Mouse (Mus musculus) midbrain, postnatal 0 days (tissue): ENCODE data around the gene Elmsan1. TPM values are rescaled to one million over a fixed set of nuclear protein-coding genes. Genes with fewer than 3 reads are reported as not detected.

Experiments used
- ATAC-seq: fragments of 200-750 bp; cut with Nextera tagmentation; 2 replicates; pipeline ENCODE4 v1.8.0; 2017; ENCODE audit warnings: moderate number of reproducible peaks, mild to moderate bottlenecking, moderate TSS enrichment, moderate library complexity; ENCODE audit not compliant: low FRiP score
- DNase-seq: peaks from one replicate; pipeline ENCODE4 v3.0.0-alpha.2; 2015; ENCODE audit warnings: low spot score
- H3K27ac ChIP-seq: fragments of 300-500 bp; sonication (generic); 2 replicates; pipeline ENCODE4 v1.5.1; 2014; ENCODE audit warnings: low read depth, mild to moderate bottlenecking, low read length, mixed read lengths
- H3K27me3 ChIP-seq: fragments of 300-500 bp; sonication (generic); 2 replicates; pipeline ENCODE4 v1.6.1; 2014; ENCODE audit warnings: low read length, control low read depth, mixed read lengths; ENCODE audit not compliant: insufficient read depth
- H3K36me3 ChIP-seq: fragments of 300-500 bp; sonication (generic); 2 replicates; pipeline ENCODE4 v1.6.1; 2014; ENCODE audit warnings: low read length, control low read depth, mixed read lengths; ENCODE audit not compliant: insufficient read depth
- H3K4me1 ChIP-seq: fragments of 300-500 bp; sonication (generic); 2 replicates; pipeline ENCODE4 v1.6.1; 2014; ENCODE audit warnings: mild to moderate bottlenecking, control low read depth, antibody characterized with exemption, low read length, mixed read lengths; ENCODE audit not compliant: insufficient read depth
- H3K4me2 ChIP-seq: fragments of 300-500 bp; sonication (generic); 2 replicates; pipeline ENCODE4 v1.6.1; 2014; ENCODE audit warnings: low read depth, mild to moderate bottlenecking, low read length, mixed read lengths; ENCODE audit not compliant: poor library complexity, severe bottlenecking
- H3K4me3 ChIP-seq: fragments of 300-500 bp; sonication (generic); 2 replicates; pipeline ENCODE4 v1.5.1; 2014; ENCODE audit warnings: low read depth, mild to moderate bottlenecking, low read length, moderate library complexity
- H3K9ac ChIP-seq: fragments of 300-500 bp; sonication (generic); replicated peaks from 2 replicates; pipeline ENCODE4 v1.6.1; 2014; ENCODE audit warnings: mild to moderate bottlenecking, low read length, moderate library complexity, mixed read lengths; ENCODE audit not compliant: poor library complexity, severe bottlenecking
- H3K9me3 ChIP-seq: fragments of 300-500 bp; sonication (generic); 2 replicates; pipeline ENCODE4 v1.6.1; 2016; ENCODE audit warnings: low read length, control low read depth
- CTCF ChIP-seq: IDR thresholded peaks from 2 replicates; pipeline ENCODE4 v1.5.1; 2016; ENCODE audit warnings: antibody characterized with exemption, mild to moderate bottlenecking
- WGBS: fragments of 180-500 bp; shearing (Covaris S2); extraction: QIAGEN DNeasy Blood & Tissue Kit; methylation state at CpG from one replicate; pipeline ENCODE4 v1.1.7; 2014; 5-methylcytosine and 5-hydroxymethylcytosine counted together
- polyA plus RNA-seq: library from polyadenylated mRNA; unstranded; fragments of >200 nt; fragmentation: Nextera tagmentation; extraction: Ambion mirVana; gene quantifications from 2 replicates; pipeline ENCODE4 v1.2.1, GENCODE M21; 2015
- total RNA-seq: library from RNA; depleted of rRNA; stranded (reverse); fragments of >200 nt; gene quantifications from 2 replicates; pipeline ENCODE4 v1.2.3, GENCODE M21; 2014; rRNA removed

Gene Elmsan1
- total RNA-seq: 8.5 and 15.6 TPM in 2 replicates
- polyA plus RNA-seq: 2.0 and 3.0 TPM in 2 replicates

DNA sequence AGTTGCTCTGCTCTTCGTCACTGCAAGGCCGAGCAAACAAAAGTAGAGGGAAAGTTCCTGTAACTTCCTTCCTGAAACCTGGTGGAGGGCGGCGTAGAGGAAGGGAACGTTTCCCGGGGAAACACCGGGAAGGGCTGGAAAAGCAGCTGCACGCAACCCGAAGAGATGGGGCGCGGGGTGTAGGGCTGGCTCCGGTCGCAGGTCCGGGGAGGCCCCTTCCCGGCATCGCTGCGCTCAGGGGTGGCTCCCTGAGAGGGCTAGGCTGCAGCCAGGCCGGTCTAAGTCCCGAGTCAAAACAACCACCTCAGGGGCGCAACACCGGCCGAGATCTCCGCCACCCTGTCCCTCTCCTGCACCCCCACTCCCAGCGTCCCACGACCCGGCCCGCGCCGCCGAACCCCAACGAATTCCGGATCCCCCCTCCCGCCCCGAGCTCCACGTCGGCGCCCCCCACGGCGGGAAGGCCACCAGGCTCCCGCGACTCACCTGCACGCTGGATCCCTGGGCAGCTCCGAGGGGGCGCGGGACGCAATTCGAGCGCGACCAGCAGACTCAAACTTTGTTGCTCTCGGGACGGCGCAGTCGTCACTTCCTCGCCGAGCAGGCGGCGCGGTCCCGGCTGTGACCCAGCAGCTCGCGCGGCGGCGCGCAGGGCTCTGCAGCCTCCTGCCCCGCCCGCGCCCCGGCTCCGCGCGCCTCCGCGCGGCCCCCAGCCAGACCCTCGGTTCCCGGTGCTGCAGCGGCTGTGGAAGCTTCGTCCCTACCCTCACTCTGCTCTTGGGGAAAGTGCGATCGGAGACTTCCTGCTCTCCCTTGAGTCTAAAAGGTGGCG is at the start of gene Elmsan1:
Elmsan1 (minus strand) TSS at position 593 of the 832 bp plus-strand sequence.
- WGBS: under 1% methylated on average over 65 of the region's 82 CpGs
- H3K9ac ChIP-seq: peak within 1 kb of the TSS; percentile 47
- H3K4me2 ChIP-seq: peak within 1 kb of the TSS; percentile 99
- ATAC-seq (peak; percentile 66), DNase-seq (peak; percentile 69)
- H3K9me3 ChIP-seq: no peaks in the 10 kb centered on the region
- no peaks in the 10 kb centered on the region for H3K36me3 ChIP-seq
- peak within 1 kb of the TSS; percentile 66 for H3K4me3 ChIP-seq
- no peaks in the 10 kb centered on the region for H3K4me1 ChIP-seq
- H3K27me3 ChIP-seq: 0 out of 2 replicates have a peak, but pooled peaks cover 10% of the 10 kb centered on the region
- peak within 1 kb of the TSS; percentile 43; the same call in 1 of the 2 replicates for H3K27ac ChIP-seq
- TF ChIP-seq CTCF: no peak

- ATAC-seq (no peak), DNase-seq (no peak)
- TF ChIP-seq CTCF: no peak
- H3K4me2 ChIP-seq: no peak overlapping the region
- no peak overlapping the region for H3K27ac ChIP-seq
- H3K27me3 ChIP-seq: no peaks in the 10 kb centered on the region
- H3K4me1 ChIP-seq: no peaks in the 10 kb centered on the region
- H3K9me3 ChIP-seq: no peaks in the 10 kb centered on the region
- H3K36me3 ChIP-seq: no peaks in the 10 kb centered on the region
- H3K4me3 ChIP-seq: no peak overlapping the region
- WGBS: 61% methylated on average over 2 of the region's 2 CpGs
- no peak overlapping the region for H3K9ac ChIP-seq
Observed at GRCm38 (mm10) chr12:84267264-84267663, 48.6 kb upstream of the Elmsan1 start.

DNA sequence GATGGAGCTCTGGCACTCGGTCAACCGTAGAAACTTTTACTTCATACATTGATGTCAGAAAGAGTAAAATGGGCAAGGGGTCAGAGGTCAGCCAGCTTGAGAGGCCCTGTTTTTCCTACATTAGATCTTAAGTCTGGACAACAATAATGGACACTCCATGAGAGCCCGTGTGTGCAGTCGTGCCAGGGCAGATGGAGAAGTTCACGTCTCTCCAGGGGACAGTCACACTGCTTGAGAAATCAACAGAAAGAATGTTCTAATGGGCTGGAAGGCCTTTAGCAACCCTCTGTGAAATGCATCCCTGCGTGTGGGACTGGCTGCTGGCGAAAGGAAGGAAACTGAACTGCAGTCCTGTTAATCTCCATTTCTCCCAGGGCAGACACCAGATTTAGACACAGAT is 41.7 kb upstream of the Elmsan1 start:
- no peak overlapping the region for H3K27ac ChIP-seq
- no peaks in the 10 kb centered on the region for H3K36me3 ChIP-seq
- no peak overlapping the region for H3K4me2 ChIP-seq
- H3K4me1 ChIP-seq: no peaks in the 10 kb centered on the region
- no peaks in the 10 kb centered on the region for H3K9me3 ChIP-seq
- no peak overlapping the region for H3K4me3 ChIP-seq
- DNase-seq: no peak
- no peak overlapping the region for H3K9ac ChIP-seq
- H3K27me3 ChIP-seq: no peaks in the 10 kb centered on the region
- no peak for TF ChIP-seq CTCF
- 47% methylated on average over 7 of the region's 7 CpGs for WGBS
- ATAC-seq: no peak

DNA sequence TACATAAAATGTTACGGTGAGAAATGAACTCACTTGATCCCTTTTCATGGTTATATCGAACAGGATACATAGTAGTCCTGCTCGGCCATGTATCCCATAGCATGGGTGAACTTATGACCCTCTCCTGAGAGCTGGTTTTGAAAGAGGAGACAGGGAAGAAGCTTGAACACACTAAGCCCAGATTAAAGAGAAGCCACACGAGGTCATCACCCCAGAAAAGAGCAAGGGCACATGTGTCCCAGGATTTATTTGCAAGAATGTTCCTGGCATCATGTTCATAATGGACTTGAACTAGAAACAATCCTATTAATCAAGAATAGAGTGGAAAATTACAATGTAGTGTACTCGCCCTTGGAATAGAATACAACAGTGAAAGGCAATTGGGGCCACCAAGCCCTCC is 36.2 kb upstream of the Elmsan1 start:
- Histone ChIP-seq H3K27ac (no peak overlapping the region), H3K4me1 (no peaks in the 10 kb centered on the region), H3K27me3 (no peaks in the 10 kb centered on the region), H3K9me3 (no peaks in the 10 kb centered on the region), H3K9ac (no peak overlapping the region), H3K4me2 (no peak overlapping the region), H3K4me3 (no peak overlapping the region), H3K36me3 (no peaks in the 10 kb centered on the region)
- TF ChIP-seq CTCF: no peak
- 76% methylated on average over 5 of the region's 5 CpGs for WGBS
- DNase-seq (no peak), ATAC-seq (no peak)

- no peaks in the 10 kb centered on the region for H3K27me3 ChIP-seq
- H3K4me1 ChIP-seq: no peaks in the 10 kb centered on the region
- ATAC-seq (no peak), DNase-seq (no peak)
- no peaks in the 10 kb centered on the region for H3K36me3 ChIP-seq
- 88% methylated on average over 4 of the region's 5 CpGs for WGBS
- H3K4me3 ChIP-seq: no peak overlapping the region
- H3K4me2 ChIP-seq: no peak overlapping the region
- H3K27ac ChIP-seq: no peak overlapping the region
- no peak overlapping the region for H3K9ac ChIP-seq
- H3K9me3 ChIP-seq: no peaks in the 10 kb centered on the region
- no peak for TF ChIP-seq CTCF
Observed at GRCm38 (mm10) chr12:84252811-84253210, 34.1 kb upstream of the Elmsan1 start.

- Histone ChIP-seq H3K36me3 (no peaks in the 10 kb centered on the region), H3K4me3 (no peak overlapping the region), H3K9ac (no peak overlapping the region), H3K4me1 (no peaks in the 10 kb centered on the region), H3K4me2 (no peak overlapping the region), H3K27me3 (no peaks in the 10 kb centered on the region), H3K9me3 (no peaks in the 10 kb centered on the region), H3K27ac (no peak overlapping the region)
- no peak for ATAC-seq
- DNase-seq: peak; percentile 81
- WGBS: 4% methylated on average over 3 of the region's 3 CpGs
- TF ChIP-seq CTCF: peak; percentile 86
Observed at GRCm38 (mm10) chr12:84249217-84249616, 30.5 kb upstream of the Elmsan1 start.
